In the genomic region with DNA sequence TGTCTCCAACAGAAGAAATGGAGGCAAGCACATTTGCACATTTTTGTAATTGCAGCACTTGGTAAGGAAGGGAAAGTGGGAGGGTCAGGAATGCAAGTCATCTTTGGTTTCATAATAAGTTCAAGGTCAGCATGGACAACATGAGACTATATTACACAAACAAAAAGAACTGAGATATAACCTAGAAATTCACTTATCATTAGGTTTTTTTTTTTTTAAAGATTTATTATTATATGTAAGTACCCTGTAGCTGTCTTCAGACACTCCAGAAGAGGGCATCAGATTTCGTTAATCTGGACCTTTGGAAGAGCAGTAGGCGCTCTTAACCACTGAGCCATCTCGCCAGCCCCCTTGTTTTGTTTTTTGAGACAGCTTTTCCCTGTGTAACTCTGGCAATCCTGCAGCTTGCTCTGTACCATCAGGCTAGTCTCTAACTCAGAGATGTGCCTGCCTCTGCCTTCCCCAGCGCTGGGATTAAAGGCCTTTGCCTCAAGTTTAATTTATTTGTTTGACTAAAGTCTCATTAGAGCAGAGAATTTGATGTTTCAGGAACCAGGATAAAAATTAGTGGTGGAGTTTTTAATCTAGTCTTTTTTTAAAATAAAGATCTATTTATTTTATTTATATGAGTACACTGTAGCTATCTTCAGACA, we compare ENCODE assay signal across 8 mouse cellular contexts. TPM values are rescaled to one million over a fixed set of nuclear protein-coding genes. Genes with fewer than 3 reads are reported as not detected.
A peak's percentile ranks its signal among the peaks of the same experiment; 100 is the strongest.
DNase-seq lines count a peak whose midpoint lies in the region; ATAC-seq lines count a peak whose summit lies in the region.

No protein-coding gene starts in this region.

- WGBS in forebrain, embryonic 13.5 days, result 52% methylated on average over 4 of the region's 4 CpGs
- 56% methylated on average over 4 of the region's 4 CpGs for WGBS in liver, embryonic 13.5 days (ENCODE audit: insufficient replicate concordance)

- H3K4me3 ChIP-seq in erythroblast, embryonic 14.5 days (replicated peaks), result peak overlapping the region; percentile 89
- H3K4me3 ChIP-seq in forebrain, embryonic 13.5 days, result peak overlapping the region; percentile 98
- peak overlapping the region; percentile 91 for H3K4me3 ChIP-seq in liver, embryonic 13.5 days (replicated peaks)

- H3K27me3 ChIP-seq in erythroblast, embryonic 14.5 days (ENCODE audit: control insufficient read depth), result 0 out of 2 replicates have a peak, but pooled peaks cover 2% of the 10 kb centered on the region
- peaks cover 7% of the 10 kb centered on the region; the same call in 1 of the 2 replicates for H3K27me3 ChIP-seq in forebrain, embryonic 13.5 days
- H3K27me3 ChIP-seq in liver, embryonic 13.5 days, result no peaks in the 10 kb centered on the region

- no peak for ATAC-seq in erythroblast, adult 5-6 weeks (replicated peaks; ENCODE audit: low FRiP score, poor library complexity, severe bottlenecking)
- ATAC-seq in forebrain, embryonic 13.5 days, result no peak
- no peak for ATAC-seq in liver, embryonic 13.5 days (ENCODE audit: low read depth)
- no peak for ATAC-seq in megakaryocyte progenitor cell, adult 5-6 weeks (replicated peaks; ENCODE audit: poor library complexity)
- ATAC-seq in erythroid progenitor cell, adult 5-6 weeks (replicated peaks; ENCODE audit: low FRiP score, poor library complexity, severe bottlenecking), result no peak

- H3K27ac ChIP-seq in forebrain, embryonic 13.5 days, result peak overlapping the region; percentile 98
- H3K27ac ChIP-seq in liver, embryonic 13.5 days, result peak overlapping the region; percentile 96

- peak overlapping the region; percentile 98; the same call in 1 of the 2 replicates for H3K9ac ChIP-seq in forebrain, embryonic 13.5 days
- H3K9ac ChIP-seq in liver, embryonic 13.5 days, result peak overlapping the region; percentile 95

- H3K9me3 ChIP-seq in erythroblast, embryonic 14.5 days (ENCODE audit: control insufficient read depth, low read length), result no peaks in the 10 kb centered on the region
- H3K9me3 ChIP-seq in forebrain, embryonic 13.5 days (replicated peaks), result no peaks in the 10 kb centered on the region
- no peaks in the 10 kb centered on the region for H3K9me3 ChIP-seq in liver, embryonic 13.5 days (replicated peaks)

- peak overlapping the region; percentile 86 for H3K4me2 ChIP-seq in forebrain, embryonic 13.5 days
- H3K4me2 ChIP-seq in liver, embryonic 13.5 days, result peak overlapping the region; percentile 83

- peak; percentile 30 for DNase-seq in 3134 (ENCODE audit: extremely low read depth, insufficient read length, low spot score)
- DNase-seq in liver, embryonic 13.5 days, result no peak
- DNase-seq in layer of hippocampus, adult 18-20 months (ENCODE audit: low spot score in 2 of 2), result no peak

- peaks cover 25% of the 10 kb centered on the region for H3K4me1 ChIP-seq in erythroblast, embryonic 14.5 days (ENCODE audit: control insufficient read depth)
- peaks cover 20% of the 10 kb centered on the region for H3K4me1 ChIP-seq in forebrain, embryonic 13.5 days
- H3K4me1 ChIP-seq in liver, embryonic 13.5 days (replicated peaks), result peaks cover 23% of the 10 kb centered on the region

- peaks cover 23% of the 10 kb centered on the region for H3K36me3 ChIP-seq in erythroblast, embryonic 14.5 days (ENCODE audit: control insufficient read depth)
- peaks cover 12% of the 10 kb centered on the region for H3K36me3 ChIP-seq in forebrain, embryonic 13.5 days (ENCODE audit: poor library complexity, severe bottlenecking)
- peaks cover 14% of the 10 kb centered on the region for H3K36me3 ChIP-seq in liver, embryonic 13.5 days

RNA-seq across cellular contexts. Expression of a gene that starts 0.7 kb away (rescaled TPM):
- polyA plus RNA-seq in erythroblast, embryonic 14.5 days (2012), result 2.9 and 3.2 TPM in 2 replicates
- 11.7 and 16.3 TPM in 2 replicates for total RNA-seq in erythroblast, adult 5-6 weeks (2015; ENCODE audit: low replicate concordance)
- 18.1 and 27.2 TPM in 2 replicates for total RNA-seq in erythroblast, adult 5-6 weeks (2017; ENCODE audit: low replicate concordance)
- polyA plus RNA-seq in forebrain, embryonic 13.5 days (2015; fragmentation: Nextera tagmentation; extraction: Ambion mirVana), result 121 and 128 TPM in 2 replicates
- 40.8 and 50.9 TPM in 2 replicates for polyA plus RNA-seq in liver, embryonic 13.5 days (2015; fragmentation: Nextera tagmentation; extraction: Ambion mirVana)
- total RNA-seq in megakaryocyte progenitor cell, adult 5-6 weeks (2015), result 68.1 and 69.9 TPM in 2 replicates
- total RNA-seq in megakaryocyte progenitor cell, adult 5-6 weeks (2017), result 100 and 126 TPM in 2 replicates
- total RNA-seq in erythroid progenitor cell, adult 5-6 weeks (2015; ENCODE audit: low replicate concordance), result 16.3 and 27.4 TPM in 2 replicates
- 45.1 and 70.6 TPM in 2 replicates for total RNA-seq in erythroid progenitor cell, adult 5-6 weeks (2017; ENCODE audit: low replicate concordance)
- total RNA-seq in layer of hippocampus, adult 18-20 months (2021), result 10 to 100 TPM; 87.4 to 91.8 TPM

RNA-seq across cellular contexts. Expression of a gene that starts 8.0 kb away (rescaled TPM):
- 0.09 and 0.15 TPM in 2 replicates for polyA plus RNA-seq in erythroblast, embryonic 14.5 days (2012)
- 2.3 and 4.2 TPM in 2 replicates for total RNA-seq in erythroblast, adult 5-6 weeks (2015; ENCODE audit: low replicate concordance)
- 2.4 and 4.8 TPM in 2 replicates for total RNA-seq in erythroblast, adult 5-6 weeks (2017; ENCODE audit: low replicate concordance)
- 17.5 and 21.7 TPM in 2 replicates for polyA plus RNA-seq in forebrain, embryonic 13.5 days (2015; fragmentation: Nextera tagmentation; extraction: Ambion mirVana)
- 11.9 and 12.0 TPM in 2 replicates for polyA plus RNA-seq in liver, embryonic 13.5 days (2015; fragmentation: Nextera tagmentation; extraction: Ambion mirVana)
- total RNA-seq in megakaryocyte progenitor cell, adult 5-6 weeks (2015), result 5.1 and 5.5 TPM in 2 replicates
- 4.6 and 6.4 TPM in 2 replicates for total RNA-seq in megakaryocyte progenitor cell, adult 5-6 weeks (2017)
- 0.72 and 3.8 TPM in 2 replicates for total RNA-seq in erythroid progenitor cell, adult 5-6 weeks (2015; ENCODE audit: low replicate concordance)
- total RNA-seq in erythroid progenitor cell, adult 5-6 weeks (2017; ENCODE audit: low replicate concordance), result 1.8 and 6.0 TPM in 2 replicates
- total RNA-seq in layer of hippocampus, adult 18-20 months (2021), result 10 to 100 TPM; 19.6 to 21.4 TPM

RNA-seq across cellular contexts. Expression of a gene that starts 44.4 kb away (rescaled TPM):
- polyA plus RNA-seq in erythroblast, embryonic 14.5 days (2012), result 4.3 and 5.1 TPM in 2 replicates
- total RNA-seq in erythroblast, adult 5-6 weeks (2015; ENCODE audit: low replicate concordance), result not detected in 2 replicates
- not detected in 2 replicates for total RNA-seq in erythroblast, adult 5-6 weeks (2017; ENCODE audit: low replicate concordance)
- 10.0 and 11.4 TPM in 2 replicates for polyA plus RNA-seq in forebrain, embryonic 13.5 days (2015; fragmentation: Nextera tagmentation; extraction: Ambion mirVana)
- 15.9 and 21.7 TPM in 2 replicates for polyA plus RNA-seq in liver, embryonic 13.5 days (2015; fragmentation: Nextera tagmentation; extraction: Ambion mirVana)
- total RNA-seq in megakaryocyte progenitor cell, adult 5-6 weeks (2015), result 0.44 and 0.74 TPM in 2 replicates
- total RNA-seq in megakaryocyte progenitor cell, adult 5-6 weeks (2017), result 0.96 TPM in 1 of 2 replicates, not detected in the other
- 3.2 TPM in 1 of 2 replicates, not detected in the other for total RNA-seq in erythroid progenitor cell, adult 5-6 weeks (2015; ENCODE audit: low replicate concordance)
- total RNA-seq in erythroid progenitor cell, adult 5-6 weeks (2017; ENCODE audit: low replicate concordance), result not detected in 2 replicates
- 10 to 100 TPM; 64.8 to 65.1 TPM for total RNA-seq in layer of hippocampus, adult 18-20 months (2021)

RNA-seq across cellular contexts. Expression of a gene that starts 49.3 kb away (rescaled TPM):
- polyA plus RNA-seq in erythroblast, embryonic 14.5 days (2012), result 0.03 and 0.06 TPM in 2 replicates
- not detected in 2 replicates for total RNA-seq in erythroblast, adult 5-6 weeks (2015; ENCODE audit: low replicate concordance)
- total RNA-seq in erythroblast, adult 5-6 weeks (2017; ENCODE audit: low replicate concordance), result 1.7 TPM in 1 of 2 replicates, not detected in the other
- 0.72 and 1.3 TPM in 2 replicates for polyA plus RNA-seq in forebrain, embryonic 13.5 days (2015; fragmentation: Nextera tagmentation; extraction: Ambion mirVana)
- polyA plus RNA-seq in liver, embryonic 13.5 days (2015; fragmentation: Nextera tagmentation; extraction: Ambion mirVana), result 0.30 and 0.48 TPM in 2 replicates
- total RNA-seq in megakaryocyte progenitor cell, adult 5-6 weeks (2015), result 0.42 TPM in 1 of 2 replicates, not detected in the other
- 0.33 TPM in 1 of 2 replicates, not detected in the other for total RNA-seq in megakaryocyte progenitor cell, adult 5-6 weeks (2017)
- not detected in 2 replicates for total RNA-seq in erythroid progenitor cell, adult 5-6 weeks (2015; ENCODE audit: low replicate concordance)
- total RNA-seq in erythroid progenitor cell, adult 5-6 weeks (2017; ENCODE audit: low replicate concordance), result not detected in 2 replicates
- 10 to 100 TPM; 32.4 to 41.9 TPM for total RNA-seq in layer of hippocampus, adult 18-20 months (2021)

RNA-seq across cellular contexts. Expression of a gene that starts 53.1 kb away (rescaled TPM):
- 25.5 and 26.9 TPM in 2 replicates for polyA plus RNA-seq in erythroblast, embryonic 14.5 days (2012)
- total RNA-seq in erythroblast, adult 5-6 weeks (2015; ENCODE audit: low replicate concordance), result 6.5 TPM in 1 of 2 replicates, not detected in the other
- total RNA-seq in erythroblast, adult 5-6 weeks (2017; ENCODE audit: low replicate concordance), result 0.56 and 5.1 TPM in 2 replicates
- polyA plus RNA-seq in forebrain, embryonic 13.5 days (2015; fragmentation: Nextera tagmentation; extraction: Ambion mirVana), result not detected in 2 replicates
- 72.7 and 75.6 TPM in 2 replicates for polyA plus RNA-seq in liver, embryonic 13.5 days (2015; fragmentation: Nextera tagmentation; extraction: Ambion mirVana)
- 0.42 and 2.4 TPM in 2 replicates for total RNA-seq in megakaryocyte progenitor cell, adult 5-6 weeks (2015)
- 3.6 and 3.9 TPM in 2 replicates for total RNA-seq in megakaryocyte progenitor cell, adult 5-6 weeks (2017)
- 4.7 and 13.4 TPM in 2 replicates for total RNA-seq in erythroid progenitor cell, adult 5-6 weeks (2015; ENCODE audit: low replicate concordance)
- 4.1 and 24.4 TPM in 2 replicates for total RNA-seq in erythroid progenitor cell, adult 5-6 weeks (2017; ENCODE audit: low replicate concordance)
- total RNA-seq in layer of hippocampus, adult 18-20 months (2021), result under 1 TPM; 0.18 to 0.35 TPM

Comparison
In these comparisons a context has a peak if more than half of its experiments do, and no peak if none do; other contexts are left out.
1. RNA of a gene that starts 44.4 kb away (total RNA-seq): 64.8 to 65.1 TPM in layer of hippocampus, adult 18-20 months; 0.44 to 0.96 TPM in megakaryocyte progenitor cell, adult 5-6 weeks, not detected in erythroblast, adult 5-6 weeks and 3.2 TPM in erythroid progenitor cell, adult 5-6 weeks; every median in the first group is over 10 times any median in the second.
2. Peak in every context shown above with its lines, with median percentiles within 50 percentile points of each other: H3K4me3 ChIP-seq.